Mouse (Mus musculus): ENCODE results near the gene Entpd3. TPM values are rescaled to one million over a fixed set of nuclear protein-coding genes. Genes with fewer than 3 reads are reported as not detected.

The Entpd3 gene
- polyA plus RNA-seq, 1 experiment from 2014 or later = 0.19 TPM

GRCm38 (mm10) chr9:120614059-120614458, 74.4 kb downstream of the Entpd3 start:
- Histone ChIP-seq H3K36me3 (ENCODE audit: control insufficient read depth, insufficient read depth, low read length) (no peaks in the 10 kb centered on the region), H3K4me1 (ENCODE audit: control insufficient read depth, insufficient read depth, low read length) (0 out of 2 replicates have a peak, but pooled peaks cover 3% of the 10 kb centered on the region), H3K27me3 (ENCODE audit: control insufficient read depth, insufficient read depth, low read length) (no peaks in the 10 kb centered on the region), H3K9me3 (ENCODE audit: control insufficient read depth, low read length) (no peaks in the 10 kb centered on the region), H3K4me2 (ENCODE audit: low read depth, severe bottlenecking) (no peak overlapping the region), H3K27ac (replicated peaks; ENCODE audit: low read depth, low read length) (no peak overlapping the region), H3K9ac (ENCODE audit: low read length) (no peak overlapping the region), H3K4me3 (ENCODE audit: low read depth, low read length) (no peak overlapping the region)
- DNase-seq (ENCODE audit: low spot score) (no peak), ATAC-seq (ENCODE audit: insufficient number of reproducible peaks, low FRiP score, low TSS enrichment, low read depth) (no peak)
- WGBS = 92% methylated on average over 6 of the region's 6 CpGs

Other genes with a start within 250 kb of the Entpd3 start
- 0.07 TPM in 1 of 2 replicates, not detected in the other for gene Myrip, start 238.3 kb upstream of the Entpd3 start, polyA plus RNA-seq (2014; fragmentation: Nextera tagmentation; extraction: Ambion mirVana)
- 229 and 230 TPM in 2 replicates for gene Eif1b, start 47.6 kb upstream of the Entpd3 start, polyA plus RNA-seq (2014; fragmentation: Nextera tagmentation; extraction: Ambion mirVana)
- 962 and 998 TPM in 2 replicates for gene Rpl14, start 31.6 kb downstream of the Entpd3 start, polyA plus RNA-seq (2014; fragmentation: Nextera tagmentation; extraction: Ambion mirVana)

Measured in limb, embryonic 11.5 days (tissue).